Mouse (Mus musculus) small intestine, adult 2 months (tissue): ENCODE data around the gene Ggps1. TPM values are rescaled to one million over a fixed set of nuclear protein-coding genes. Genes with fewer than 3 reads are reported as not detected.

ENCODE experiments used
- H3K27ac ChIP-seq: fragments of 200-500 bp; 2 replicates; pipeline ENCODE4 v1.5.1; 2012; ENCODE audit warnings: low read depth, low read length, control low read depth, inconsistent platforms; ENCODE audit not compliant: insufficient read depth
- H3K27me3 ChIP-seq: fragments of 200-500 bp; 2 replicates; pipeline ENCODE4 v1.6.1; 2012; ENCODE audit warnings: mild to moderate bottlenecking, moderate library complexity, low read length, inconsistent platforms; ENCODE audit not compliant: control insufficient read depth, insufficient read depth
- H3K36me3 ChIP-seq: fragments of 200-500 bp; 2 replicates; pipeline ENCODE4 v1.6.1; 2012; ENCODE audit warnings: mild to moderate bottlenecking, low read length, control low read depth, inconsistent platforms; ENCODE audit not compliant: control insufficient read depth, insufficient read depth
- H3K4me1 ChIP-seq: fragments of 200-500 bp; 2 replicates; pipeline ENCODE4 v1.6.1; 2012; ENCODE audit warnings: low read length, inconsistent platforms, mixed read lengths; ENCODE audit not compliant: control insufficient read depth, insufficient read depth, insufficient read length
- H3K4me3 ChIP-seq: fragments of 200-500 bp; 2 replicates; pipeline ENCODE4 v1.5.1; 2012; ENCODE audit warnings: low read depth, mild to moderate bottlenecking, control low read depth, inconsistent platforms, low read length, moderate library complexity
- CTCF ChIP-seq: fragments of 200-500 bp; IDR thresholded peaks from 2 replicates; pipeline ENCODE4 v1.5.1; 2012; ENCODE audit warnings: low read depth, mild to moderate bottlenecking, control low read depth, inconsistent platforms, low read length, moderate library complexity, mixed read lengths; ENCODE audit not compliant: insufficient replicate concordance, insufficient read length; ENCODE audit errors: extremely low read depth
- POLR2A ChIP-seq: fragments of 200-500 bp; IDR thresholded peaks from 2 replicates; pipeline ENCODE4 v1.6.1; 2012; ENCODE audit warnings: low read depth, mild to moderate bottlenecking, control low read depth, inconsistent platforms, low read length, moderate library complexity
- WGBS: fragments of 180-500 bp; shearing (Covaris S2); methylation state at CpG from one replicate; pipeline ENCODE4 v1.1.7; 2018; 5-methylcytosine and 5-hydroxymethylcytosine counted together
- polyA plus RNA-seq: library from polyadenylated mRNA; depleted of rRNA; stranded (reverse); fragments of >200 nt; gene quantifications from 2 replicates; pipeline ENCODE4 v1.2.3, GENCODE M21; 2012

The Ggps1 gene
- polyA plus RNA-seq, 1 experiment = 2.4 TPM

- 84% methylated on average over 1 of the region's 1 CpGs for WGBS
- Histone ChIP-seq H3K36me3 (no peaks in the 10 kb centered on the region; the same call in none of the 2 replicates), H3K4me1 (no peaks in the 10 kb centered on the region; the same call in 1 of the 2 replicates), H3K4me3 (no peak overlapping the region), H3K27me3 (no peaks in the 10 kb centered on the region), H3K27ac (no peak overlapping the region)
- TF ChIP-seq CTCF = no peak
- no peak for TF ChIP-seq POLR2A
Observed at GRCm38 (mm10) chr13:14069291-14069690, 6.0 kb upstream of the Ggps1 start.

- TF ChIP-seq POLR2A (no peak), CTCF (no peak)
- H3K27me3 ChIP-seq = no peaks in the 10 kb centered on the region
- H3K36me3 ChIP-seq = no peaks in the 10 kb centered on the region; the same call in none of the 2 replicates
- H3K4me1 ChIP-seq = no peaks in the 10 kb centered on the region; the same call in 1 of the 2 replicates
- H3K4me3 ChIP-seq = no peak overlapping the region
- no peak overlapping the region for H3K27ac ChIP-seq
Observed at GRCm38 (mm10) chr13:14068035-14068434, 4.7 kb upstream of the Ggps1 start.

- 78% methylated on average over 1 of the region's 1 CpGs for WGBS
- no peaks in the 10 kb centered on the region for H3K27me3 ChIP-seq
- TF ChIP-seq POLR2A (no peak), CTCF (no peak)
Observed at GRCm38 (mm10) chr13:14065701-14066100, 2.4 kb upstream of the Ggps1 start.

GRCm38 (mm10) chr13:14065028-14065380 lies 1.7 kb upstream of the Ggps1 start:
- Histone ChIP-seq H3K27ac (peak overlapping the region; percentile 53), H3K36me3 (no peaks in the 10 kb centered on the region; the same call in none of the 2 replicates), H3K4me3 (peak overlapping the region; percentile 84), H3K4me1 (peaks cover 3% of the 10 kb centered on the region), H3K27me3 (no peaks in the 10 kb centered on the region)
- WGBS = 2% methylated on average over 9 of the region's 9 CpGs
- no peak for TF ChIP-seq POLR2A
- TF ChIP-seq CTCF = no peak

More at GRCm38 (mm10) chr13:14065701-14066100, 2.4 kb upstream of the Ggps1 start:
- Histone ChIP-seq H3K4me3 (no peak overlapping the region), H3K27ac (no peak overlapping the region), H3K4me1 (peaks cover 3% of the 10 kb centered on the region), H3K36me3 (no peaks in the 10 kb centered on the region; the same call in none of the 2 replicates)

GRCm38 (mm10) chr13:14064341-14065027 lies 1.2 kb upstream of the Ggps1 start:
- no peaks in the 10 kb centered on the region; the same call in none of the 2 replicates for H3K36me3 ChIP-seq
- no peak for TF ChIP-seq POLR2A
- peaks cover 3% of the 10 kb centered on the region for H3K4me1 ChIP-seq
- no peaks in the 10 kb centered on the region for H3K27me3 ChIP-seq
- H3K27ac ChIP-seq = peak overlapping the region; percentile 53
- H3K4me3 ChIP-seq = peak overlapping the region; percentile 84
- 2% methylated on average over 64 of the region's 65 CpGs for WGBS

- no peak for TF ChIP-seq POLR2A
- no peak for TF ChIP-seq CTCF
- no peaks in the 10 kb centered on the region for H3K27me3 ChIP-seq
- peaks cover 3% of the 10 kb centered on the region for H3K4me1 ChIP-seq
- H3K36me3 ChIP-seq = peaks cover under 1% of the 10 kb centered on the region
- peak overlapping the region; percentile 80 for H3K27ac ChIP-seq
- under 1% methylated on average over 31 of the region's 31 CpGs for WGBS
- H3K4me3 ChIP-seq = peak overlapping the region; percentile 84
Observed at GRCm38 (mm10) chr13:14063942-14064271, 619 bp upstream of the Ggps1 start.

GRCm38 (mm10) chr13:14062209-14063012 lies 877 bp downstream of the Ggps1 start:
- peaks cover 3% of the 10 kb centered on the region for H3K4me1 ChIP-seq
- H3K4me3 ChIP-seq = peak overlapping the region; percentile 98
- H3K36me3 ChIP-seq = peaks cover 3% of the 10 kb centered on the region
- H3K27me3 ChIP-seq = no peaks in the 10 kb centered on the region
- peak overlapping the region; percentile 95 for H3K27ac ChIP-seq
- 2% methylated on average over 11 of the region's 11 CpGs for WGBS
- TF ChIP-seq POLR2A (no peak), CTCF (no peak)
